Mouse (Mus musculus): Measurements from ENCODE around the gene Eps8l3. TPM values are rescaled to one million over a fixed set of nuclear protein-coding genes. Genes with fewer than 3 reads are reported as not detected.

Gene Eps8l3
- polyA plus RNA-seq, 1 experiment from 2014 or later: not detected

DNA sequence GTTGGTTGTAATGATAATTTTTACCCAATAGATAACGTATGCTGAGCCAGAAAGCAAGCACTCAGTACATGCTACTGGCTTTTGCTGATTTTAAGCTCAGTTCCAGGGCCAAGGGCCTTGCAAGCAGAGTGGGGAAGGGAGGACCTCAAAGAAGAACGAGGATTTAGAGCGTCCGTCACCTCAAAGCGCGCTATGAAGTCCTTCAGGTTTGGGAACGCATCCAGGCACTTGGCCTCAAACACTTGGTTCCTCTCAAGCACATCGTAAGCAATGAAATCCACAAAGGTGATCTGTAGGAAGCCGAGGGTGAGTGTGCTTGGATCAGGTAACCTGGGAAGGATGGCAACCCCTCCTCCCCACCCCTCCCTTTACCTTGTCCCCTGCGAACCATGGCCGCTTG is 51.7 kb downstream of the Eps8l3 start:
- 82% methylated on average over 11 of the region's 11 CpGs for WGBS
- H3K36me3 ChIP-seq (ENCODE audit: control insufficient read depth, insufficient read depth, low read length): no peaks in the 10 kb centered on the region
- peaks cover 12% of the 10 kb centered on the region for H3K4me1 ChIP-seq (ENCODE audit: control insufficient read depth, insufficient read depth, low read length)
- no peak overlapping the region for H3K9ac ChIP-seq (ENCODE audit: low read depth, low read length)
- no peak overlapping the region for H3K4me3 ChIP-seq (ENCODE audit: low read depth, low read length)
- H3K27ac ChIP-seq (ENCODE audit: low read length): no peak overlapping the region
- ATAC-seq: no peak
- H3K27me3 ChIP-seq (ENCODE audit: control insufficient read depth, insufficient read depth, low read depth, low read length): no peaks in the 10 kb centered on the region
- H3K9me3 ChIP-seq (replicated peaks; ENCODE audit: control insufficient read depth, low read length, poor library complexity, severe bottlenecking): no peaks in the 10 kb centered on the region
- H3K4me2 ChIP-seq (ENCODE audit: low read length): no peak overlapping the region

DNA sequence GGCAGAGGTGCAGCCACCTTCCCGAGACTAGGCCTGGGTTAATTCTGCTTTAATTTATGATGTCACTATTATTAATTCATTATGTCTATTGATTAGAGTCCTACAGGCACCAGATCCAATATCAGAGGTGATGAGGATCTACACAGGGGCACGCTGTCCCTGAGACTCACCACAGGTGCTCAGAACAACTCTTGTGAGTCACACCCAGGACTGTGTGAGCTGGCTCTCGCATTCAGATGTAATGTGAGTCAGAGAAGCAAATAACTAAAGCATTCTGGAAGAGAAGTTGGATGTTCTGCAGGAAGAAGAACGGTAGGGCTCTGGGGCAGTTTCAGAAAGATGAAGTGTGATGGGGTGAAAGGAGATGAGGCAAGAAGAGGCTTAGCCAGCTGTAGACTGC is 52.2 kb downstream of the Eps8l3 start:
- H3K9ac ChIP-seq (ENCODE audit: low read depth, low read length): no peak overlapping the region
- H3K4me3 ChIP-seq (ENCODE audit: low read depth, low read length): no peak overlapping the region
- WGBS: 87% methylated on average over 4 of the region's 4 CpGs
- no peaks in the 10 kb centered on the region for H3K36me3 ChIP-seq (ENCODE audit: control insufficient read depth, insufficient read depth, low read length)
- H3K4me2 ChIP-seq (ENCODE audit: low read length): no peak overlapping the region
- H3K27me3 ChIP-seq (ENCODE audit: control insufficient read depth, insufficient read depth, low read depth, low read length): no peaks in the 10 kb centered on the region
- no peaks in the 10 kb centered on the region for H3K9me3 ChIP-seq (replicated peaks; ENCODE audit: control insufficient read depth, low read length, poor library complexity, severe bottlenecking)
- peaks cover 12% of the 10 kb centered on the region for H3K4me1 ChIP-seq (ENCODE audit: control insufficient read depth, insufficient read depth, low read length)
- H3K27ac ChIP-seq (ENCODE audit: low read length): no peak overlapping the region
- no peak for ATAC-seq

GRCm38 (mm10) chr3:107929731-107930130 is 52.7 kb downstream of the Eps8l3 start:
- Histone ChIP-seq H3K36me3 (ENCODE audit: control insufficient read depth, insufficient read depth, low read length) (no peaks in the 10 kb centered on the region), H3K9ac (ENCODE audit: low read depth, low read length) (no peak overlapping the region), H3K27me3 (ENCODE audit: control insufficient read depth, insufficient read depth, low read depth, low read length) (no peaks in the 10 kb centered on the region), H3K27ac (ENCODE audit: low read length) (no peak overlapping the region), H3K4me3 (ENCODE audit: low read depth, low read length) (no peak overlapping the region), H3K4me2 (ENCODE audit: low read length) (no peak overlapping the region), H3K9me3 (replicated peaks; ENCODE audit: control insufficient read depth, low read length, poor library complexity, severe bottlenecking) (no peaks in the 10 kb centered on the region), H3K4me1 (ENCODE audit: control insufficient read depth, insufficient read depth, low read length) (peaks cover 12% of the 10 kb centered on the region)
- 85% methylated on average over 4 of the region's 4 CpGs for WGBS
- no peak for ATAC-seq

DNA sequence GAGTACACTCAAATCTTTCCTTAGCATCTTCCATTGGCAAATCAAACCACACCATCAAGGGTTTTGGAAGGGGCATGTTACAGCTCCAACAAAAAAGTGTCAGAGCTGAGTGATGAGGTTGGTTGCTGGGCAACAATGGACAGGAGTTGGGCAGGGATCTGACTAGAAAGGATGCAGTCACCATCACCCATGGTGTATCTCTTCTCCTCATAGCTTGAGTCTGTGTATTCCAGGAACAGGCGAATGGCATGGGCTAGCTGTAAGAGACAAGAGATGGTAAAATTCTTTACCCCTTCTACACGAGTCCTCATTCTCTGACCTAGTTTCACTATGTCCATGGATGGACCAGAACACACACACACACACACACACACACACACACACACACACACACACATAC is 54.1 kb downstream of the Eps8l3 start:
- H3K9me3 ChIP-seq (replicated peaks; ENCODE audit: control insufficient read depth, low read length, poor library complexity, severe bottlenecking): no peaks in the 10 kb centered on the region
- H3K9ac ChIP-seq (ENCODE audit: low read depth, low read length): 0 out of 2 replicates have a peak overlapping the region, but pooled peaks have one; percentile 25
- H3K27me3 ChIP-seq (ENCODE audit: control insufficient read depth, insufficient read depth, low read depth, low read length): no peaks in the 10 kb centered on the region
- peak overlapping the region; percentile 49 for H3K4me2 ChIP-seq (ENCODE audit: low read length)
- H3K4me1 ChIP-seq (ENCODE audit: control insufficient read depth, insufficient read depth, low read length): peaks cover 12% of the 10 kb centered on the region
- WGBS: 46% methylated on average over 2 of the region's 2 CpGs
- peak overlapping the region; percentile 22 for H3K4me3 ChIP-seq (ENCODE audit: low read depth, low read length)
- no peaks in the 10 kb centered on the region for H3K36me3 ChIP-seq (ENCODE audit: control insufficient read depth, insufficient read depth, low read length)
- peak overlapping the region; percentile 77 for H3K27ac ChIP-seq (ENCODE audit: low read length)
- no peak for ATAC-seq

DNA sequence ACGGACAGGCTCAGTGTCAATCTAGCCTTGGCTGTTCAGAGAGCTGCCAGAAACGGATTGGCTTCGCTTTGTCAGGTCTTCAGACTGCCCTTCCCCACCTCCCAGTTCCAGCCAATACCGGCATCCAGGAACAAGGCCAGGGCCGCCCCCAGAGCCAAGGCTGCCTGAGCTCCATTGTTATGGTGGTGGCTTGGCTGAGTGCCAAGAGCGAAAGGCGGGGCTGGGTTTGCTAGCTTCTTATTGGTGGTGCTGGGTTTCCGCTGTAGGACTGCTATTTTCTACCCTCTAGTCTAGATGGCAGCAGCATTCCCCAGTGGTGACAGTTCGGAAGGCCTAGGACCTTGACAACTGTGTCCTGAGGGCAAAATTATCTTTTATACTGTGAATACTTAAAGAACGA is 54.6 kb downstream of the Eps8l3 start, which contains the start of gene Gstm7:
Gene Gstm7 (minus strand): TSS at position 148 of the 400 bp plus-strand sequence.
- peak within 1 kb of the TSS; percentile 77 for H3K27ac ChIP-seq (ENCODE audit: low read length)
- no peaks in the 10 kb centered on the region for H3K9me3 ChIP-seq (replicated peaks; ENCODE audit: control insufficient read depth, low read length, poor library complexity, severe bottlenecking)
- H3K27me3 ChIP-seq (ENCODE audit: control insufficient read depth, insufficient read depth, low read depth, low read length): no peaks in the 10 kb centered on the region
- WGBS: 2% methylated on average over 10 of the region's 10 CpGs
- ATAC-seq: peak; percentile 97
- H3K4me3 ChIP-seq (ENCODE audit: low read depth, low read length): peak within 1 kb of the TSS; percentile 22
- H3K9ac ChIP-seq (ENCODE audit: low read depth, low read length): peak within 1 kb of the TSS; percentile 25; the same call in 1 of the 2 replicates
- H3K4me1 ChIP-seq (ENCODE audit: control insufficient read depth, insufficient read depth, low read length): peaks cover 12% of the 10 kb centered on the region
- peak within 1 kb of the TSS; percentile 49 for H3K4me2 ChIP-seq (ENCODE audit: low read length)
- H3K36me3 ChIP-seq (ENCODE audit: control insufficient read depth, insufficient read depth, low read length): no peaks in the 10 kb centered on the region

DNA sequence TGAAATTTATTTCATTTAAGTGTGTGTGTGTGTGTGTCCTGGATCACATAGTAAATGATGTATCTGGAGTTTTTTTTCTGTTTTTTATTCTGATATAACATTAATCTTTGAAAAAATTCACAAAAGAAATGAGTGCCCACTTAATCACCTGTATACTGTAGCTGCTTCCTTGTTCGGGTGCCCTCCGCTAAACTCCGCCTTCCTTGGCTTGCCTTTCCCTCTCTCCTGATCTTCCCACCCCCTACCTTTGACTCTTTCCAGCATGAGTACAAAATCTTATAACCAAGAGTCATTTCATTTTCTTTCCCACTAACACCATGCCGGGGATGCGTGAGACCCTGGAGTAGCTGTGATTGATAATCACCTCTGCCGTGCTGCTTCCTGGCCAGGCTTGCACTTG is 55.1 kb downstream of the Eps8l3 start:
- peak overlapping the region; percentile 18; the same call in 1 of the 2 replicates for H3K27ac ChIP-seq (ENCODE audit: low read length)
- H3K9me3 ChIP-seq (replicated peaks; ENCODE audit: control insufficient read depth, low read length, poor library complexity, severe bottlenecking): no peaks in the 10 kb centered on the region
- no peak overlapping the region for H3K4me2 ChIP-seq (ENCODE audit: low read length)
- peaks cover 12% of the 10 kb centered on the region for H3K4me1 ChIP-seq (ENCODE audit: control insufficient read depth, insufficient read depth, low read length)
- H3K36me3 ChIP-seq (ENCODE audit: control insufficient read depth, insufficient read depth, low read length): no peaks in the 10 kb centered on the region
- H3K27me3 ChIP-seq (ENCODE audit: control insufficient read depth, insufficient read depth, low read depth, low read length): no peaks in the 10 kb centered on the region
- H3K9ac ChIP-seq (ENCODE audit: low read depth, low read length): no peak overlapping the region
- peak; percentile 8; the same call in 1 of the 2 replicates for ATAC-seq
- 71% methylated on average over 6 of the region's 6 CpGs for WGBS
- H3K4me3 ChIP-seq (ENCODE audit: low read depth, low read length): no peak overlapping the region

- H3K27me3 ChIP-seq (ENCODE audit: control insufficient read depth, insufficient read depth, low read depth, low read length): no peaks in the 10 kb centered on the region
- H3K36me3 ChIP-seq (ENCODE audit: control insufficient read depth, insufficient read depth, low read length): no peaks in the 10 kb centered on the region
- WGBS: 87% methylated on average over 3 of the region's 3 CpGs
- no peak overlapping the region for H3K9ac ChIP-seq (ENCODE audit: low read depth, low read length)
- no peaks in the 10 kb centered on the region for H3K9me3 ChIP-seq (replicated peaks; ENCODE audit: control insufficient read depth, low read length, poor library complexity, severe bottlenecking)
- ATAC-seq: no peak
- no peak overlapping the region for H3K4me3 ChIP-seq (ENCODE audit: low read depth, low read length)
- peaks cover 16% of the 10 kb centered on the region for H3K4me1 ChIP-seq (ENCODE audit: control insufficient read depth, insufficient read depth, low read length)
- no peak overlapping the region for H3K4me2 ChIP-seq (ENCODE audit: low read length)
- no peak overlapping the region for H3K27ac ChIP-seq (ENCODE audit: low read length)
These were observed 58.2 kb downstream of the Eps8l3 start for GRCm38 (mm10) chr3:107935268-107935667.

- Histone ChIP-seq H3K4me3 (ENCODE audit: low read depth, low read length) (no peak overlapping the region), H3K27me3 (ENCODE audit: control insufficient read depth, insufficient read depth, low read depth, low read length) (no peaks in the 10 kb centered on the region), H3K4me1 (ENCODE audit: control insufficient read depth, insufficient read depth, low read length) (peaks cover 18% of the 10 kb centered on the region), H3K9ac (ENCODE audit: low read depth, low read length) (no peak overlapping the region), H3K27ac (ENCODE audit: low read length) (no peak overlapping the region), H3K9me3 (replicated peaks; ENCODE audit: control insufficient read depth, low read length, poor library complexity, severe bottlenecking) (no peaks in the 10 kb centered on the region), H3K4me2 (ENCODE audit: low read length) (no peak overlapping the region), H3K36me3 (ENCODE audit: control insufficient read depth, insufficient read depth, low read length) (no peaks in the 10 kb centered on the region)
- WGBS: 70% methylated on average over 3 of the region's 3 CpGs
- ATAC-seq: no peak
These were observed 58.9 kb downstream of the Eps8l3 start for GRCm38 (mm10) chr3:107935888-107936287.

GRCm38 (mm10) chr3:107939403-107939802 is 62.4 kb downstream of the Eps8l3 start:
- no peak for ATAC-seq
- peak overlapping the region; percentile 59 for H3K27ac ChIP-seq (ENCODE audit: low read length)
- no peak overlapping the region for H3K4me2 ChIP-seq (ENCODE audit: low read length)
- H3K36me3 ChIP-seq (ENCODE audit: control insufficient read depth, insufficient read depth, low read length): no peaks in the 10 kb centered on the region
- H3K4me1 ChIP-seq (ENCODE audit: control insufficient read depth, insufficient read depth, low read length): peaks cover 16% of the 10 kb centered on the region; the same call in 1 of the 2 replicates
- H3K4me3 ChIP-seq (ENCODE audit: low read depth, low read length): no peak overlapping the region
- H3K27me3 ChIP-seq (ENCODE audit: control insufficient read depth, insufficient read depth, low read depth, low read length): no peaks in the 10 kb centered on the region
- no peak overlapping the region for H3K9ac ChIP-seq (ENCODE audit: low read depth, low read length)
- 54% methylated on average over 3 of the region's 3 CpGs for WGBS
- H3K9me3 ChIP-seq (replicated peaks; ENCODE audit: control insufficient read depth, low read length, poor library complexity, severe bottlenecking): no peaks in the 10 kb centered on the region
